Mouse (Mus musculus) heart, adult 2 months (tissue): Measurements from ENCODE around the gene Vps41. TPM values are rescaled to one million over a fixed set of nuclear protein-coding genes. Genes with fewer than 3 reads are reported as not detected.
A peak's percentile ranks its signal among the peaks of the same experiment; 100 is the strongest.

Source experiments
- DNase-seq, 2 experiments: peaks; one replicate each; pipeline ENCODE4 v3.0.0; 2021
- H3K27ac ChIP-seq: fragments of 200-600 bp; 2 replicates; pipeline ENCODE4 v1.8.1; 2022
- H3K27me3 ChIP-seq: fragments of 200-500 bp; 2 replicates; pipeline ENCODE4 v1.6.1; 2012; ENCODE audit warnings: mild to moderate bottlenecking, low read length, inconsistent platforms, mixed read lengths; ENCODE audit not compliant: control insufficient read depth, insufficient read depth
- H3K36me3 ChIP-seq: fragments of 200-500 bp; 2 replicates; pipeline ENCODE4 v1.6.1; 2012; ENCODE audit warnings: low read length, inconsistent platforms; ENCODE audit not compliant: control insufficient read depth, insufficient read depth
- H3K4me1 ChIP-seq: fragments of 200-500 bp; 2 replicates; pipeline ENCODE4 v1.6.1; 2011; ENCODE audit warnings: low read length; ENCODE audit not compliant: control insufficient read depth, insufficient read depth
- H3K4me3 ChIP-seq: fragments of 200-600 bp; 2 replicates; pipeline ENCODE4 v1.8.1; 2022
- H3K79me2 ChIP-seq: fragments of 200-500 bp; replicated peaks from 2 replicates; pipeline ENCODE4 v1.6.1; 2012; ENCODE audit warnings: mild to moderate bottlenecking, inconsistent platforms, low read length, moderate library complexity, mixed read lengths; ENCODE audit not compliant: control insufficient read depth, insufficient read depth
- H3K9ac ChIP-seq: fragments of 200-500 bp; 2 replicates; pipeline ENCODE4 v1.6.1; 2012; ENCODE audit warnings: low read depth, mild to moderate bottlenecking, control low read depth, inconsistent platforms, low read length, mixed read lengths
- CTCF ChIP-seq: fragments of 200-600 bp; IDR thresholded peaks from 2 replicates; pipeline ENCODE4 v1.8.1; 2022; ENCODE audit warnings: antibody characterized with exemption, mild to moderate bottlenecking, moderate library complexity
- EP300 ChIP-seq: fragments of 200-500 bp; IDR thresholded peaks from 2 replicates; pipeline ENCODE4 v1.6.1; 2011; ENCODE audit warnings: low read depth, low read length, control low read depth; ENCODE audit not compliant: insufficient read depth
- POLR2A ChIP-seq: fragments of 200-500 bp; IDR thresholded peaks from 2 replicates; pipeline ENCODE4 v1.6.1; 2011; ENCODE audit warnings: mild to moderate bottlenecking, low read depth, low read length, control low read depth; ENCODE audit not compliant: insufficient read depth
- WGBS: fragments of 180-500 bp; shearing (Covaris S2); methylation state at CpG from one replicate; pipeline ENCODE4 v1.1.7; 2018; 5-methylcytosine and 5-hydroxymethylcytosine counted together
- intact Hi-C: fragments of 180-260 bp; cut with DNase I; formaldehyde crosslinking; loops from one replicate; pipeline ENCODE4 v1.15.1; 2025
- polyA plus RNA-seq: library from polyadenylated mRNA; depleted of rRNA; stranded (reverse); fragments of >200 nt; gene quantifications from 2 replicates; pipeline ENCODE4 v1.2.3, GENCODE M21; 2012
- total RNA-seq, 2 experiments: library from RNA; stranded (reverse); gene quantifications; 2 replicates each; pipeline ENCODE4 v1.2.3; 2021

Gene Vps41
- total and polyA plus RNA-seq, 3 experiments, result 13.9 to 31.3 (median 28.2) TPM

DNA sequence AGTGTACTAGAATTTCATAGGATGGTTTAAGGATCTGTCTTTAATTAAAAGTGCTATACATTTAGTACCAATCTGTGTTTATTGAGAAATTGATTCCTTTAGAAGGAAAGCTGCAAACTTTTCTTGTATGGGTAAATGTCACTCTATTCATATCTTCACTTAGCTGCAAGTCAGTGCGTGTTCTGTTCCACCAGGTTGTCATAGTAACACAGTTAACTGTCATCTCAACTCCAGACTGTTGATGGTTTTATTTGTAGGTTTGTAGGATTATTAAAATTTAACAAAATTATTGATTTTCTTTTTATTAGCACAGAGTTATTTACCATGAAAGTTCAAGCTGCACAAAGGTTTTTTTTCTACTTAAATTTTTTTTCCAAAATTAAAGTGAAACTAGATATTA is 19.5 kb downstream of the Vps41 start:
- DNase-seq, result no peak
- Histone ChIP-seq H3K9ac (no peak overlapping the region), H3K79me2 (no peaks in the 10 kb centered on the region), H3K27me3 (no peaks in the 10 kb centered on the region), H3K27ac (no peak overlapping the region), H3K36me3 (peaks cover 5% of the 10 kb centered on the region), H3K4me3 (no peak overlapping the region), H3K4me1 (no peaks in the 10 kb centered on the region)
- 74% methylated on average over 1 of the region's 1 CpGs for WGBS
- TF ChIP-seq POLR2A (no peak), CTCF (no peak)
- intact Hi-C loops, result no loop called here

DNA sequence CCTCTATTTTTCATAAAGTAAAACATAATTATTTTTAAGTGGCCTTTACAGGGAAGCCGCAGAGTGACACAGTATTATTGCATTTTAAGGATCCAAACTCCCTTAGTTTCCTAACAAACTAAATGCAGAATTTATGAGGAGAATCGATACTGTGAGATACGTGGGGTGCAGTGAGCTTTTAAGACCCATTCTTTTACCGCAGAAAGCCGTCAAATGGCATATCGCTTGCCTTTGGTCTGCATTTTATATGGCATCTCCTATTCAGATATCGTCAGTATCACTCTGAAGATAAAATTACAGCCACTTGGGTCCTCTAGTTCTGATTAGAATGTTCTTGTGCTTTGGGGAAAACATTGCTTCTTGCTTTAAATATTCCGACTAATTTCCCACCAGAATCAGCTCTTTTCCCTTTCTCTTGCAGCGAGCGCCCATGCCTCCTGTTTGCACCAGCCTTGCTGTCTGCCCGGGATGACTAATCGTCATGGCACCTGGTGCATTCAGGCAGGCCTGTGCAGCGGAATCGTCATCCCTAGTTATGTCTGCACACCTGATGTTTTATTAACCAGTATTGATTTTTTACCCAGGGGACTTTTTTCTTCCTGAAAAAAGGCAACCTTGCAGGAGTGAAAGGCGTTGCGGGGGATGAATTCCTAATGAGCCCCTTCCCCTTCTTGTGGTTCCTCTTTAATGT is 26.6 kb downstream of the Vps41 start:
- no peak overlapping the region for H3K4me3 ChIP-seq
- no peak for DNase-seq
- intact Hi-C loops, result no loop called here
- no peak overlapping the region for H3K9ac ChIP-seq
- 94% methylated on average over 16 of the region's 16 CpGs for WGBS
- H3K27me3 ChIP-seq, result no peaks in the 10 kb centered on the region
- H3K79me2 ChIP-seq, result peaks cover 2% of the 10 kb centered on the region; the same call in 1 of the 2 replicates
- peaks cover 8% of the 10 kb centered on the region for H3K36me3 ChIP-seq
- H3K27ac ChIP-seq, result no peak overlapping the region
- no peak for TF ChIP-seq EP300
- TF ChIP-seq CTCF, result no peak
- TF ChIP-seq POLR2A, result no peak
- H3K4me1 ChIP-seq, result no peaks in the 10 kb centered on the region

DNA sequence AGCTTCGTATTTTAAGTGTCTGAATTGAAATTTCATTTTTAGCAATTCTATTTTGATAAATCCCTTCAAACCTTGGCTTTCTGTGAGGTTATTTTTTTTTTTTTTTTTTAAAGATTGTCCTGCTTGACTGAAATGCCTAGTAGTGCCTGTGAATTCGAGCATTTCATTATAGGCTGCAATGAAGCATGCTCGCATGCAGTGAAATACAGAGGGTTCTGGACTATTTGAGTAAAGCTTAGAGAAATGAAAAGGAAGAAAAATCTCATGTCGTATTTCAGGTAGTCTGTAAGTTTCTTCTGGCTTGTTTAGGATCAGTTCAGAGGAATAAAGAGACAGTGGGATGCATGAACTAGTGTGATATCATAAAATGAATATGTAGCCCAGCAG is 27.2 kb downstream of the Vps41 start:
- peaks cover 8% of the 10 kb centered on the region for H3K36me3 ChIP-seq
- no peak overlapping the region for H3K4me3 ChIP-seq
- peaks cover 2% of the 10 kb centered on the region; the same call in 1 of the 2 replicates for H3K79me2 ChIP-seq
- no peak for TF ChIP-seq EP300
- no peak overlapping the region for H3K27ac ChIP-seq
- 90% methylated on average over 4 of the region's 4 CpGs for WGBS
- H3K9ac ChIP-seq, result no peak overlapping the region
- no peaks in the 10 kb centered on the region for H3K4me1 ChIP-seq
- no peak for DNase-seq
- no peaks in the 10 kb centered on the region for H3K27me3 ChIP-seq
- intact Hi-C loops, result no loop called here

DNA sequence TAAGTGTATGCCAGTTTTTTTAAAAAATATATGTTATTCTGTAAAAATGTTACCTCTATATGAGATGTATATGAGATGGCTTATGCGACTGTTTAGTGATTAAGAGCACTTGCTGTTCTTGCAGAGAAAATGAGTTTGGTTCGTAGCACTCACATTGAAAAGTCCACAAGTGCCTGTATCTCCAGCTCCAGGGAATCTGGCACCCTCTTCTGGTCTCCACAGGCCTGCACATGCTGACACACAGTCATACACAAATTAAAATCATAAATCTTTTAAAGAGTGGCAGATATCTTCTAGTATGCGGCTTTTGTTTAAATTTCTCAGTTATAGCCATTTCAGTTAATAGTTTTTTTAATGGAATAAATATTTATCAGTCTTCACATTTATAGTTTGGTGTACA is 40.9 kb downstream of the Vps41 start:
- TF ChIP-seq CTCF, result peak; percentile 56
- TF ChIP-seq EP300, result no peak
- WGBS, result 88% methylated on average over 3 of the region's 3 CpGs
- Histone ChIP-seq H3K27me3 (no peaks in the 10 kb centered on the region), H3K4me3 (no peak overlapping the region), H3K79me2 (no peaks in the 10 kb centered on the region), H3K27ac (no peak overlapping the region), H3K4me1 (no peaks in the 10 kb centered on the region), H3K9ac (no peak overlapping the region), H3K36me3 (no peaks in the 10 kb centered on the region)
- DNase-seq, result no peak
- intact Hi-C loops, result no loop called here

DNA sequence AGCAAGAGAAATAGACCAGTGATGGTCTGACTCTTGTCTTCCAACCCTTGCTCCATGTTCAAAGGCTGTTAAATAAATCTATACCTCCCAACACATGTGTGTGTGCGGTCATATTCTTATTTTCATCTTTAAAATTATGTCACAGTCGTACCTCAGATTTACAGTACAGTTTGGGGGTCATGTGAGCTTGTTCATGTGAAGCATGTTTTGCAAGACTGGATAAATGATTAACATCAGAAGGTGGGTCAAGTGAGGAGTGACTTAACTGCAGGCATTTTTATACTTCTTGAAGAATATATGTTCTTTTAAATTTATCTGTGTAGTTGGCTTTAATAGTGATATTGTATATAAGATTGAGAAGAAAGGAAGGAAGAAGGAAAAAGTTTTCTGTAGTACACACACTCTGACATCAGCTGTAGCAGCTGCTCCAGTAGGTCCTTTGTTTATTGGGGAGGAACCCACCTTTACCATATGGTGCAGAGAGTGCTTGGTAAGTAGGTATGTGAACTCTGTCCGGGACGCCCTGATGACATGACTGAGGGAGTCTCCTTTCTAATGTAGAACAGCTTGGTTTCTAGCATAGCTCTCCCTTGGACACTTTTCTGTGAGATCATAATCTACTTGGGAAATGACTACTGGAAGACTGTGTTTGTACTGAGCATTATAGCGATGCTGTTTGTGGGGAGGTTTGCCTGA is 42.4 kb downstream of the Vps41 start:
- H3K4me3 ChIP-seq, result no peak overlapping the region
- no peaks in the 10 kb centered on the region for H3K79me2 ChIP-seq
- 92% methylated on average over 5 of the region's 5 CpGs for WGBS
- DNase-seq, result no peak
- H3K27ac ChIP-seq, result no peak overlapping the region
- intact Hi-C loops, result no loop called here
- no peaks in the 10 kb centered on the region for H3K27me3 ChIP-seq
- no peaks in the 10 kb centered on the region for H3K36me3 ChIP-seq
- TF ChIP-seq POLR2A (no peak), CTCF (no peak)
- no peaks in the 10 kb centered on the region for H3K4me1 ChIP-seq
- H3K9ac ChIP-seq, result no peak overlapping the region

DNA sequence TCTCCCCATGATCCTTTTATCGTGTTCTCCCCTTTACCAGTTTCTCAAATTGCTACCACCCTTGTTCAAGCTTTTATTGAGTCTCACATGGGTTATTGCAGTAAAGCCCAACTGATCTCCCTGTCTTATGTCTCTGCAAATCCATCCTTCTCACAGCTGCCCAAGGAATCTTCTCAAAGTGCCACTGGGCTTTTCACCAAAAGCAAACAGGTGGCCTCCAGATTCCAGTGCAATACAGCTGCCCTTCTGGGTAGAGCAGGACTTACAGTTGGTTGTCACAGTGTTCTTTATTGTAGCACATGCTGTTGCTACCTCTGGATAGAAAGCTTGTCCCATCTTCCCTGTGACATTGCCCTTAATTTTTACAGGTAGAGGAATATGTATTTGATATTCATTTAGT is 44.4 kb downstream of the Vps41 start:
- TF ChIP-seq POLR2A (no peak), EP300 (no peak), CTCF (no peak)
- Histone ChIP-seq H3K27ac (no peak overlapping the region), H3K4me3 (no peak overlapping the region), H3K9ac (no peak overlapping the region), H3K36me3 (no peaks in the 10 kb centered on the region), H3K79me2 (no peaks in the 10 kb centered on the region), H3K27me3 (no peaks in the 10 kb centered on the region), H3K4me1 (no peaks in the 10 kb centered on the region)
- intact Hi-C loops, result no loop called here
- 91% methylated on average over 1 of the region's 1 CpGs for WGBS
- DNase-seq, result no peak
